Mouse (Mus musculus): ENCODE results near the gene Slc38a6.

The Slc38a6 gene

DNA sequence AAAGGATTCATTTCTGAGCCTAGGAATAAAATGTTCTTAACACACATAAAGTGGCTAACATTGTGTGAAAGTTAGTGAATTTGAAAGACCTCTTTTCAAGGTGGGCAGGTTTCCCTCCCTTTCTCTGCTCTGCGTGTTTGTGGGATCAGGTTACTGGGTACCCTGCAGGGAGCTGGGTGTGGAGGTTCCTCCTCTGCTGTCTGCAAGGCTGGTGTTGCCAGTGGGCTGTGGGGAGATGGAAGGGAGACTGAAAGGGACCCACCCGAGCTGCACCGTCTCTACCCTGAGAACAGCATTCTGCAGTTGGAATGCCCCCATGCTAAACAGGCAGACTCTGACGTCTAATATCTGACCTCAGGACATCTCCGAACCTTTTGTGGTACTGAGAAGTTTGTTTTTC, 70.7 kb downstream of the Slc38a6 start:
- DNase-seq (ENCODE audit: low spot score in 2 of 2) = no peak

DNA sequence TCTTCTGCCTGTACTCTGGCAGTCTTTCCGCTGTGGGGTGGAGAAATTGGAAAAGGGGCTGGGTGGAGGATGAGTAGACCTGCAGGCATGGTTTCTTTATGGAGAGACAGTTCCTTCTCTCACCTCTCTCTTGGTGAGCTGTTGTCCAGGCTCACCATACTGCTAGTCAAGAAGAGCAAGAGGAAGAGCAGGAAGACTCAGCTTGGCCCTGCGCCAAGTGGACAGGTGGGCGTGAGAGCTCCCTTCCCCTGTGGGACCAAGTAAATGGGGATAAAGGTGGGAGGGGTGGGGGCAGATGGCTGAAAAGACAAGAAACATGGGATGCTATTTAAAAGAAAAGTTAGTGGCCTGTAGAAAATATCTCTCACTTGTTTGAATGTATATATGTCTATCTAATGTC, 71.2 kb downstream of the Slc38a6 start:
- no peak for DNase-seq (ENCODE audit: low spot score in 2 of 2)

DNA sequence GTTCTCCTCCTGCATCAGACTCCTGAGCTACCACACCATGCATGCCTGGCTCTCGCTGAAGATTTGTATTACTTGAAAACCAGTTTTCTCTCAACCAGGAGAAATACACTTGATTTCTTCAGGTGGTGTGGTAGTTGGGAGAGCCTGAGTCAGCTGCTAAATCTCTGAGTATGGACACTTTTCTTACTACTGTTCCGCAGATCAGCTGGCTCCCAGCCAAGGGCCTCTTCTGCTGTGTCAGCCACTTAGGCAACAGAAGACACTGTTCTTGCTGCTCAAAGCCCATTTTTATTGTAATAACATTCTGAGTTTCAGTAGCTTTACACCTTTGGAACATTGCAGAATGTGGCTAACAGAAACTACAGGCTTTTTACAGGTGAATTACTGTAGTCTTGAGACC, 72.1 kb downstream of the Slc38a6 start:
- DNase-seq (ENCODE audit: low spot score in 2 of 2) = no peak

DNA sequence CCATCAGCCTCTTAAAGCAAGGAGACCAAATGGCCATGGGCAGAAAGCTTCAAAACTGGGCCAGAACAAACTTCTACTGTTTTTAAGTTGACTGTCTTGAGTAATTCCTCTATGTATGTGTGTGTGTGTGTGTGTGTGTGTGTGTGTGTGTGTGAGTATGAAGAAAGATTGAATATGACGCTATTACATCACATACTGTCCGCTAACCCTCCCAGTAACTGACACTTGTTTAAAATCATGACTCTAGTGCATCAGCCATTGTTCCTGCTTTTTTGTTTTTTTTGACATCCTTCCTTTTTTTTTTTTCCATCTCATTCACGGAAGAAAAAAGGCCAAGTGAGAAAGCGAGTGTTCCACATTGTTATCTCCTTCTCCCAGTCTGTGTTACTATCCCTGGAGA, 72.9 kb downstream of the Slc38a6 start:
- no peak for DNase-seq (ENCODE audit: low spot score in 2 of 2)

DNA sequence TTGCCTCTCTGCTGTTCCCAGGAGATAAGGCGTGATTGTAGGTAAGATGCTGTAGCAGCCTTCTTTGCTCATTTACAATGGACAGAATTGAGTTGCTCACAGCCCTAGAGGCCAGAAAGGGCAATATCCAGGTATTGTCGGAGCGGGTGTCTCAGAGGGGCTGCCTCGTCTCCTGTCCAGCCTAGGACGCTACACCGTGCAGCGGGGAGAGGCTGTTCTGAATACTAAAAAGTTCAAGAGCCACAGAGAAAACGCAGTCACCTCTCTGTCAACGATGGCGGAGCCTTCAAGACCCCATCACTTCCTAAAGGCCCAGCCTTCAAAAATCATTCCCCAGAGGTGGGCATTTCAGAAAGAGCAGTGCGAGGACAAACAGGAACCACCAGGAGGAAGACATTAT, 74.6 kb downstream of the Slc38a6 start:
- DNase-seq (ENCODE audit: low spot score in 2 of 2) = no peak

DNA sequence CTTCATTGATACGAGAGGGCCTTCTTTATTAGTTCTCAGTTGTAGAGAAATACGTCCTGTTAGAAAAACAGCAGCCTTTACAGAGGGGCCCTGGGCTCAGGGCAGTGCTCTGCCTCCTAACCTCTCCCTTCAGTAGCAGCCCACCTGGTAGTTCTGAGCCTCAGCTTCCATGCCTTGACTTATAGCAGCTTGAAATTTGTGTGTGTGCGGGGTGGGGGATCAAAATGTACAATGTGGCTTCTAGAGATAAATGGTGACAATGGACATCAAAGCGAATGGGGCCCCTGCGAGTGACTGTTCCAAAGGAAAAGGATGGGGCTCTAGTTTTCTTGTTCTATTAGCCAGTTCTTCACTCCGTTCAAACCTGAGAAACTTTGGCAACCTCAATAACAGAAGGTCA, 76.8 kb downstream of the Slc38a6 start:
- DNase-seq (ENCODE audit: low spot score in 2 of 2) = no peak

DNA sequence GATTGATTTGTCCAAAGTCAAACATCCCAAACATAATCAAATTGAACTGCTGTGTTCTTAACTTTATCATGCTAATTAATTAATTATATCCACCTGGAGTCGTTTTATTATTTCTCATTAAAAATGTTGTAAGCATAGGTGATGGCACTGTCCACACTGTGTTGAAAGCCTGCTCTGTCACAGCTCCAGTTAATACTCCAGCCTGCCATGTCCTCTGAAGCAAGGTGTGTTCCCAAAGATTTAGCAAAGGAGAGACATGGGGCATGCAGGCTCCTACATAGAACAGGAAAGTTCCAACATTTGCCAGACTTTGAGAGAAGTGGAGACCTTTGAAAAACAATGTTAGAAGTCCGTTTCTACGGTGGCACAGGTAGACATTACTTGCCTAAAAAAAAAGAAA, 77.4 kb downstream of the Slc38a6 start:
- DNase-seq (ENCODE audit: low spot score in 2 of 2) = no peak

DNA sequence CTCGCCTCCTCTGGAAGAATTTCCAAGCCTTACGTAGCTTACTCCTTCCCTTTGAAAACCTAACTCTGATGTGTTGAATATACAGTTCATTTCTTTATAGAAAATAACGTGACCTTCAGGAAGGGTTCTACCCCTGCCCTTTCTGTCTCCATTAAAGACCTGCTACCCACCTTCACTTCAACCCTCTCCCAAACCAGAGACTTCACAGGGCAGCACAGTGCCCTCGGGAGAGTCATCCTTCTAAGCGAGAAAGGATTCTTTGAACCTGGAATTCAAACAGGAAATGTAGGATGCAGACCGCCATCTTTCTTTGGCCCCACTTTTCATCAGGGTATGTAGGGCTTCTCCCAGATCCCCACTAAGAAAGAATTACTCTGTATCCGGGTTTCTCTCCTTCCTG, 80.0 kb downstream of the Slc38a6 start:
- no peak for DNase-seq (ENCODE audit: low spot score in 2 of 2)

DNA sequence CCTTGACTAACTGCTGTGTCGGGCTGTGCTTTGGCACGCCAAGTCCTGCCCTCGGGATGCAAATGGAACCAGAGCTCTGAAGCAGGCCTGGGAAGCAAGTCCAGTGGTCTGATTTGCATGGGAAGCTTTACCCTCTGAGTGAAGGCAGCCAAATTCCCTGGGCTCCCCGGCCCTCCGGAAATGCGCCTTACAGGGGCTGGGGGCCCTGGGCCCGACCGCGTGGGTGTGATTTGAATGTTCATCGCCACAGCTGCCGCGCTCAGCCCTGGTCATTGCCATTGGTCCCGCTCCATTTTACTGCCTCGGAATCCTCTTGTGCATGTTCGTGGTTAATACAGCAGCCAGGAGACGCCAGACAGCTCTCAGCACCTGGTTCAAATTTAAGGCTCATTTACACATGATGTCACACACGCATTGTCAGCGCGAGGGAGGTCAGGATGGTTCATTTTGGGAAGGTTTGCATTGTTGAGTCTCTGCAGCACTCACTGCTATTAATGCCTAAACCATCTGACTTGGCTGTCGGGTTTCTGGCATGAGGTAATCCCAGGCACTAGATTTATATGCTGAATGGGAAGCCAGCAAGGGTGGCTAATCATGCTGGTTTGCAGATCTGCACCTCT, 81.0 kb downstream of the Slc38a6 start:
- DNase-seq (ENCODE audit: low spot score in 2 of 2) = no peak

DNA sequence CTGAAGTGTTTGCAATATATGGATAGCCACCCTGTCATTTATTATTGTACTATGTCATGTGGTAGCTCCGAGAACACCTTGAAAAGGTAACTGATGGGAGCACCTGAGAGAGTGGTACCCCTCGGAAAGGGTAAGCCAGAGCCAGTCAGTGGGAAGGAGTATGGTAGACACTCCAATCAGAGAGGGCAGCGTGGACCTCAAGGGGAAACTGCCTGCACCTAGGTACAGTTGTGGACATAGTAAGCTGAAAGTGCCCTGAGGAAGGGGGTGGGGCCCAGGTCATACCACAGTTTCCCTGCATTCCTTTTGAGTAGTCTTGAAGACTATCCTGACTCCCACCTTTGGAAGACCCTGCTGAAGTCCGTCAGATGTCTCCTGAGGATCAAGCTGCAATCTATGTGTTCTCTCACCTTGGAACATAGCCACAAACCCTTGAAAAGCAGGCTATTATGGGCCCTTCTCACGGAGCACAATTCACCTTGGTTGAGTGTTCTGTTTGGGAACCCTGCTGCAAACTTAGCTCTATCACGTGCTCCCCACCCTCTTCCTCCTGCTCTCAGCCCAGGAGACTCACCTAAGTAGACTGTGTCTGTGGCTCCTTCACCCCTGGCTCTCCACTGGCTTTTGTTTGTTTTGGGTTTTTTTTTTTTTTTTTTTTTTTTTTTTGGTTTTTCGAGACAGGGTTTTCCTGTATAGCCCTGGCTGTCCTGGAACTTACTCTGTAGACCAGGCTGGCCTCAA, 82.5 kb downstream of the Slc38a6 start:
- DNase-seq (ENCODE audit: low spot score in 2 of 2) = no peak

DNA sequence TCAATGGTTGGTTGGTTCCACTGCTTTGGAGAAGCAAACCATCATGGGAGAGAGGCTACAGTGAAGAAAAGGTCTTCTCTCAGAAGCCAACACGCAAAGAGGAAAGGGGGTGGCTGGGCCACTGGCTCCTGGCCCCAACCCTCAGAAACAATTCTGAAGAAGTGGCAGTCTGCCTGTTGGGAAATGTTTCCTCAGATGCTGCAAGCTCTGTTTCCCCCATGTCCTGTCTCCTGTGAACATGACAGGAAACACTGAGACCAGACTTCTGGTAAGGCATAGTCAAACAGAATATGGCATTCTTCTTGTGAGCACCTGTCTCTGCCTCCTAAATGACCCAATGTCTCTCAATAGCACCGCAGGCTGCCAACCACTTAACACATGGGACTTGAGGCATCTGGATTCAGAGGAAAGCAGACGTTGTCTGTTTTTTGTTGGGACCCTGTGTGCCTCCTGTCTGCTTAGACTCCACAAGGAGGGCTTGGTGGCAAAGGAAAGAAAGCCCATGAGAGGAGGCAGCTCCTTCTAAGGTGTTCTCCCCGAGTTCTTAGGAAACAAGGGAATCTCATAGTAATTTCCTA, 83.9 kb downstream of the Slc38a6 start:
- no peak for DNase-seq (ENCODE audit: low spot score in 2 of 2)

DNA sequence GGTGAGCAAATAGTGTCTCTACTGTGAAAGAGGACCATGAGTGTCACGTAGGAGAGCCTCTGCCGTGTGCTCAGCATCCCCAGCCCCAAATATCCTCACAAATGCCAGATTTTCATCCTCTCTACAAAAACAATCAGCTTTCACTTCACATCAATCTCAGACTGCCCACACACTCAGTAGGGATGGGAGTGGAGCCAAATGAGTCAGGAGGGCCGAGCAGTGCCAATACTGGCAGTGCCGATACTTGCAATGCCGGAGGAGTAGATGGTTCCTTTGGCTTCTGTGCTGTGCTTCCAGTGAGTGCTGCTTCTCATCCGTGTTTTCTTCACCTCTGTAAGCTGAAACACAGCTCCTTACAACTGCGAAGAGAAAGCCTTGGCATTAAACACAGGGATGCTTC, 84.6 kb downstream of the Slc38a6 start:
- no peak for DNase-seq (ENCODE audit: low spot score in 2 of 2)

DNA sequence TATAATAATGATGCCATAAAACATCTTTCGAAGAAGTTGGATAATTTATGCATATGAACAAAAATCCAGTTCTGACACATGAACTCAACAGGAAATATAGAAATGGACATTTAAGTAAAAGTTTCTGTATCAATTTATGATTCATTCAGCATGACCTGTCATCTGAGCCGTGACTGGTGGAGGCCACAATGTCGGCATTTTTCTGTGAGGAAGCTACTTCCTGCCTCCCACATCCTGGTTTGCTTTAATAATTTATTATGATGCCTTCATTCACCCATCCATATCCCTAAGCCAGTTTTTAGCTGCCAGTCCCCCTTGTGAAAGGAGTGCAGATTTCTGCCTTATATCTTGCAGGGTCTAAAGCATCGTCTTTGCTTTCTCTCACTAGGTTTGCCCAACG, 91.4 kb downstream of the Slc38a6 start:
- no peak for DNase-seq (ENCODE audit: low spot score in 2 of 2)

DNA sequence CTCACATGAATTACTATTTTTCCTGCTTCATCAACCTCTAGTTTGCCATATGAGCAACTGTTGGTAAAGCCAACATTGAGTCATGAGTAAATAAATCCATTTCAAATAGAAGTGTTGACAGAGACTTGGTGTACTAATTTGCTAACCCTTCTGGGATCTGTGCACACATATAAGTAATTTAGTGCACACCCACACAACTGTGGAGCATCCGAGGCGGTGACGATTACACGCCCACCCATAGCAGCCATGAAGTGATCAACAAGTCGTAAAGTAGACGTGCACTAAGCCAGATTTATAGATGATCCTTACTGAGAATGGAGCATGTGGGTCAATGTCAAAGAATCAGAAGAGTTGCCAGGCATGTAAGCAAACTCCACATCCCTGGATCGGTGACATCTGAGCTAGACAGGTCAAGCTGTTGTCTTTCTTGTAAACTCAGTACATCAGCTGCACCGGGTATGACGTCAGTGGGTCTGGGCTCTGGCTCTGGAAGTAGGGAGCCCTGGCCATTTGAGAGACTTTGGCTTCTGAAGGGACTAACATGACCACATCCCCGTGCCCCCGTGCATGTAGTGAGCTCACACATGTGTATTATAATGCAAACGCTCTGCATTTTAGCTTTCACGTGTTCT, 92.3 kb downstream of the Slc38a6 start:
- no peak for DNase-seq (ENCODE audit: low spot score in 2 of 2)

DNA sequence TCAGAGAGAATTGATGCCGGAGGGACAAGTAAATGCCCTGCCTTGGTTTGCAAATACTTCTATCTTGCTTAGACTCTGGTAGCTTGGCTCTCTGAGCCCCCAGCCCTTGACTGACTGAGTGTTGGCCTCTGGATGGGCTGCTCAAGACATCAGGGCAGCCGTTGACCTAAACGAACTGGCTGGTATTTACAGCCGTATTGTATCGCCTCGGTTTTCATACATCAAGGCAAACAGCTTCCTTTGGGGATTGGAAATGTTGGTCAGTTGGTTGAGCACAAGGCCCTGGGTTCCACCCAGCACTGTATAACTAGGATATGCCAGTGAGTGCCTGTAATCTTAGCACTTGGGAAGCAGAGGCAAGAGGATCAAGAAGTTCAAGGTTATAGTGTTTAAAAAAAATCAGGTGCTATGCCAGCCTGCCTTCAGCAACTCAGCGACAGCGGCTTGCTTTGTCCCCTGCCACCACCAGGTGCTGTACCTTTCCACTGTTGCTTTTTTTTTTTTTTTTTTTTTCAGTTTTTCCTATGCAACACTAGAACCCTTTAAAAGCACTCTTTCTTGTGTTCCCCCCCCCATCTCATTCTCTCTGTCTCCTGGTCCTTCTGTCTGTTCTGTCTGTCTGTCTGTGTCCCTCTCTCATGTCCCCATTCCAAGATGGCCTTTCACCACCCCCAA, 94.2 kb downstream of the Slc38a6 start:
- no peak for DNase-seq (ENCODE audit: low spot score in 2 of 2)

DNA sequence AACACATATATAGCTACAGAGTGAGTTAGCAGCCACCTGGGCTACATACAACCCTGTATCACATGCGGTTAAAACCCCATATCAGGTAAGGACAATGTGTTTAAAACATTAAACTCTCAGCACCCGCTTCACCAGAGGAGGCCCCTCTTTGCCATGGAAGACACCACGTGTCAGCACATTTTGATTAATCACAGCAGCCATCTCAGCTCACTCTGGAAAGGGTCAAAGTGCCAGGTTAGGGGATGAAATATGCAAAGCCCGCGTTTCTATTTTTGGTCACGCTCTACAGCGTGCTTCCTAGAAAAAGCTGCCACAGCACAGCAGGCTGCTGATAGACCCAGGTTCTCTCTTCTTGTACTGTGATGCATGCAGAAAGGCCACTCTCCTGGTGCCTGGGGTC, 94.9 kb downstream of the Slc38a6 start:
- DNase-seq (ENCODE audit: low spot score in 2 of 2) = no peak

DNA sequence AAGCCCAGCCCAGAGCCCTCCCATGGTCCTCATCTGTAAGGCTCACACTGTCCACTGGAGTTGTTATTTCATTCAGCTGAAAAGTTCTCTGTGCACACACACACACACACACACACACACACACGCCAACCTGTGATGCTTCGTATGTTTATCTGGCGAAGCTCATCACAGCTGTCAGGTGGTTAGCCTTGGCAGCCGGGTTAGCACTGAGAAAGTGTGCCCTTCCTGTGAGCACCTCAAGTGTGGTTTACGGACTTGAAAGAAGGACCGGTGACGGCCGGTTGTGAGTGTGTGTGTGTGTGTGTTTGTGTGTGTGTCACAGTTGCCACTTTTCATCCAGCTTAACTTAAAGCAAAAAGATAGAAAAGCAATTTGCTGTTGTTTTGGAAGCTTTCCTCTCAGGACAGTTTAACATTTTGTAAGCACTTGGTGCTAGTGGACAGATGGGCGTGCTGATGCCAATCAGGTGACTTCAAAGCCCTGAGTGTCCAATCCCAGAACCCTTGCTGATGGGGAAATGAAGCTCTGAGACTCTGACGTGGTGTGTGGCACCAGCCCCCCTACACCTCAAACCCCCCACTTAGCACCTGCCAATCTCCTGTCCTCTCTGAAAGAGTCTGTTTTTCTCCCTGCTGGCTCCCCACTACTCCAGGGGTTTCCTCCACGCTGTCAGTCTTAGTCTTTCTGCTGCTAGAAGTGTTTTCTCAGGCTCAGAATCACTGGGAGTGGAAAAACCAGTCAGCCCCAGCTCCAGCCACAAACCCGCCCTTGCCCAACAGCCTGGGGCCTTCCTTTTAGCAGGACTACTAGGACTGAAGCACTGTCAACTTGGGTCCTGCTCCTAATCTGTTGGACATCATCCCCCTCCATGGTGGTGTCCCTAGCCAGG, 96.0 kb downstream of the Slc38a6 start:
- DNase-seq (ENCODE audit: low spot score in 2 of 2) = peak; percentile 79 to 86

DNA sequence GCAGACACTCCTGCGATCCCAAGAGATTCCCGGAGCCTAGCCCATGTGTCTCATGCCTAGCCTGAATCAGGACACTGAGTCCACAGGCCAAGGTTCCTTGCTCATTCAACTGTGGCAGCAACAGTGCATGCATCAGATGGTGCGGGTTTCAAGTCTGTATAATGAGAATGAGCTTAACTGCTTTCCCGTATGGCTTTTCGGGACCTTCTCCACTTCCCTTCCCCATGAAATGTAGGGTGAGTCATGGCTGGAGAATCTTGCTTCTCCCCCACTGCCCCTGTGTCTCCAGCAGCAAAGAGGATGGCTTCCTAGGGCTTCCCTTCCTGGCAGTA, 96.6 kb downstream of the Slc38a6 start:
- peak in 1 of 2 experiments; percentile 22 for DNase-seq (ENCODE audit: low spot score in 2 of 2)

DNA sequence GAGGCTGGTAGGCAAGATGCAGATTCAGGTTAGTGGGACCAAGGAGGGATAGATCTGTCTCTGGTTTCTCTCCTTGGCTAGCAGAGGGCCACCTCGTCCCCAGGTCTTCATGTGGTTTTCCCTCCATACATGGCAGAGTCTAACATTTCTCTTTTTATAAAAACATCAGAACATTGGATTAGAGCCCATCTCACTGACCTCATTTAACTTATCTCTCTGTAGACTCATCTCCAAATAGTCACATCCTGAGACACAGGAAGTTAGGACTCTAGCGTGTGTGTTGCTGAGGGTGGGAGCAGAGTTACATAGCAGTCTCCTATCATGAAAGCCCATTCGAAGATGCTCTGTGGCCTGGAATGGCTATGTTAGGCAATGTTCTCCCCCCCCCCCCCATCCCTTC, 97.3 kb downstream of the Slc38a6 start:
- no peak for DNase-seq (ENCODE audit: low spot score in 2 of 2)

DNA sequence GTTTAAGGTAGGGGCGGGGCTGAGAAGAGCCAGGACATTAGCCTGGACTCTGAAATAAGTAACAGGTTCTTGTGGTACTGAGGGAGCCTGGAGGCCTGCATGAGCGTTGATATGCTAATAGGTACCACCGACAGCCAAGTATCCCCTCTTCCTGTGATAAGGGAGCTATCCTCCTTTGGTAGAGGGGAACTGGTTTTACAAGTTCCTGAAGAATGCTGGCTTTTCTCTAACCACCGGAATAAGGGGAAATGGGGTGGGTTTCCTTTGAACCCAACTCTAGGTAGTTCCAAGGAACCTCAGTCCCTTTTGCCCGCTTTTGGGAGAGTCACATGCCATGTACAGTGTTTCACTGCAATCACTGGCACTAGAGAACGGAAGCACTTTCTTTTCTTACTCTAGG, 98.2 kb downstream of the Slc38a6 start:
- DNase-seq (ENCODE audit: low spot score in 2 of 2) = no peak

DNA sequence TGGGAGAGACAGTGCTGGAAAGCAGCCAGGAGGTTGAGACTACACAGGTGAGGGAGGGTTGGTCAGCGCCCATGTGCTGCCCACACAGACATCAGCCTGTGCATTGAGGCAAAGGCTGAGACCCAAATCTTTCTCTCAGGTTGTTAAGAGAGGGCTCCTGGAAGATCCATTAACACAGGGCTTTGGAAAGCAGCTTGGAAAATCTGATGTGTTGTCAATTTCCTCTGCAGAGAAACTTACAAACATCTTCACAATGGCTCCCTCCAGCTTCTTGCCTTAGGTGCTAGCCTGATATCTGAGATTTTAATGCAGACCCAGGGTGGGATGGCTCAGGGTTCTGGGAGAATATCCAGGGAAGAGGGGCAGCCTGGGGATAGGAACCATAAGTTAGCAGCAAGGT, 105.9 kb downstream of the Slc38a6 start:
- DNase-seq (ENCODE audit: low spot score in 2 of 2) = no peak

DNA sequence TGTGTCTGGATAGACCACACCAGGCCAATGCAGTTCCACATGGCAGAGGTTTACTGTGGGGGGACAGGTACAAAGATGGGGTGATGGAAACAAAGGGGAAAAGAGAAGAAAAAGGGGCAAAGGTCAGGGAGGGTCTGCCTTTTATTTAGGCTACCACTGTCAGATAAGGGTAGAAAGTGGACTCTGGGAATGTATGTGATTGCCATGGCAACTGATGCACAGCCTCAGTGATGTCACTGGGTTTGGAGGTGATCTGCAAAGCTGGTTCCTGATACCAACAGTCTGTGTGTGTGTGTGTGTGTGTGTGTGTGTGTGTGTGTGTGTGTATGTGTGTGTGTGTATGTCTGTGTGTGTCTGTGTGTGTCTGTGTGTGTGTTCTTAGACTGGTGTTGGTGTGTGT, 106.4 kb downstream of the Slc38a6 start:
- no peak for DNase-seq (ENCODE audit: low spot score in 2 of 2)
